Mouse (Mus musculus) stomach, embryonic 14.5 days (tissue): ENCODE measurements around the gene D630003M21Rik. TPM values are rescaled to one million over a fixed set of nuclear protein-coding genes. Genes with fewer than 3 reads are reported as not detected.

ENCODE experiments used
- ATAC-seq: fragments of 200-750 bp; cut with Nextera tagmentation; 2 replicates; pipeline ENCODE4 v1.8.0; 2017; ENCODE audit warnings: low read depth, moderate TSS enrichment; ENCODE audit not compliant: insufficient number of reproducible peaks, insufficient read depth, low FRiP score
- H3K27ac ChIP-seq: fragments of 300-500 bp; sonication (generic); 2 replicates; pipeline ENCODE4 v1.5.1; 2014; ENCODE audit warnings: mild to moderate bottlenecking, low read length, moderate library complexity, mixed read lengths
- H3K27me3 ChIP-seq: fragments of 300-500 bp; sonication (generic); 2 replicates; pipeline ENCODE4 v1.6.1; 2014; ENCODE audit warnings: low read length, control low read depth, mixed read lengths; ENCODE audit not compliant: control insufficient read depth, insufficient read depth
- H3K36me3 ChIP-seq: fragments of 300-500 bp; sonication (generic); 2 replicates; pipeline ENCODE4 v1.6.1; 2014; ENCODE audit warnings: mild to moderate bottlenecking, control low read depth, low read length, moderate library complexity, mixed read lengths; ENCODE audit not compliant: control insufficient read depth, insufficient read depth
- H3K4me1 ChIP-seq: fragments of 300-500 bp; sonication (generic); 2 replicates; pipeline ENCODE4 v1.6.1; 2014; ENCODE audit warnings: low read length, control low read depth, mixed read lengths; ENCODE audit not compliant: control insufficient read depth, insufficient read depth
- H3K4me2 ChIP-seq: fragments of 300-500 bp; sonication (generic); replicated peaks from 2 replicates; pipeline ENCODE4 v1.6.1; 2014; ENCODE audit warnings: low read depth, low read length, control low read depth
- H3K4me3 ChIP-seq: fragments of 300-500 bp; sonication (generic); 2 replicates; pipeline ENCODE4 v1.5.1; 2014; ENCODE audit warnings: low read depth, low read length, control low read depth
- H3K9ac ChIP-seq: fragments of 300-500 bp; sonication (generic); replicated peaks from 2 replicates; pipeline ENCODE4 v1.6.1; 2014; ENCODE audit warnings: low read depth, mild to moderate bottlenecking, control low read depth, low read length, moderate library complexity, mixed read lengths
- H3K9me3 ChIP-seq: fragments of 300-500 bp; sonication (generic); 2 replicates; pipeline ENCODE4 v1.6.1; 2016; ENCODE audit warnings: low read depth, low read length, control low read depth; ENCODE audit not compliant: control insufficient read depth
- WGBS: fragments of 180-500 bp; shearing (Covaris S2); extraction: QIAGEN DNeasy Blood & Tissue Kit; methylation state at CpG from one replicate; pipeline ENCODE4 v1.1.7; 2014; 5-methylcytosine and 5-hydroxymethylcytosine counted together
- polyA plus RNA-seq: library from polyadenylated mRNA; unstranded; fragments of >200 nt; fragmentation: Nextera tagmentation; extraction: Ambion mirVana; gene quantifications from 2 replicates; pipeline ENCODE4 v1.2.1, GENCODE M21; 2014

The D630003M21Rik gene
- polyA plus RNA-seq, 1 experiment from 2014 or later = 2.6 TPM

DNA sequence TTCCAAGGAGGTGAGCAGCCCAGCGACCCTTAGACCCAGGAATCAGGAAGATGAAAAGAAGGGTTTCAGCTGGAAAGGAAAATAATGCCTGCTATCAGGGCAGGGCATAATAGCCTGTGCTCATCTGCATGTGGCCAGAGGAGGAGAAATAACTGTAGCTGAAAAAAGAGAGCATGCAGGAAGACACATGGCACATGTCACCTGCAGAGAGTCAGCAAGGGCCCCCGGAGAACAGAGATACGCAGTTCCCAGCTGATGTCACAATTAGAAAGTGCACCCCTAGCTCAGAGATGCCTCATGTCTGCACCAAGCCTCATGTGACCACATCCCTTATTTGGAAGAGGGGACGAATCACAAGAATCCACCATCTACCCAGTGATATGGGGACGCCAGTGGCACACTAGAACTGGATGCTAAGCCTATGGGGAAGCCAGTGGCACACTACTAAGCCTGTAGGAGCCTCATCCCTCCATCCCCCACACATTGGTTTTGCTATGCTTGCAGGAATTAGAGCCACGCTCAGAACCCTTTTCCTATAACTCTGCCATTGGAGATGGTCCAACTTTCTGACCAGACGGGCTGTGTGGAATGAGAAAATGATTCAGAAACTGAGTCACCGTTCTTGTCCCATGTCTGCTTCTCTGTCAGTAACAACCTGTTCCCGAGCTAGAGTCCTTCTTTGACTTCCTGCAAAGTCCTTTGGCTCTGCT is 61.4 kb downstream of the D630003M21Rik start:
- H3K9ac ChIP-seq = no peak overlapping the region
- ATAC-seq = no peak
- H3K4me2 ChIP-seq = no peak overlapping the region
- H3K36me3 ChIP-seq = no peaks in the 10 kb centered on the region
- no peaks in the 10 kb centered on the region for H3K27me3 ChIP-seq
- 0 out of 2 replicates have a peak, but pooled peaks cover 10% of the 10 kb centered on the region for H3K4me1 ChIP-seq
- no peaks in the 10 kb centered on the region for H3K9me3 ChIP-seq
- 54% methylated on average over 9 of the region's 9 CpGs for WGBS
- no peak overlapping the region for H3K27ac ChIP-seq
- H3K4me3 ChIP-seq = no peak overlapping the region

DNA sequence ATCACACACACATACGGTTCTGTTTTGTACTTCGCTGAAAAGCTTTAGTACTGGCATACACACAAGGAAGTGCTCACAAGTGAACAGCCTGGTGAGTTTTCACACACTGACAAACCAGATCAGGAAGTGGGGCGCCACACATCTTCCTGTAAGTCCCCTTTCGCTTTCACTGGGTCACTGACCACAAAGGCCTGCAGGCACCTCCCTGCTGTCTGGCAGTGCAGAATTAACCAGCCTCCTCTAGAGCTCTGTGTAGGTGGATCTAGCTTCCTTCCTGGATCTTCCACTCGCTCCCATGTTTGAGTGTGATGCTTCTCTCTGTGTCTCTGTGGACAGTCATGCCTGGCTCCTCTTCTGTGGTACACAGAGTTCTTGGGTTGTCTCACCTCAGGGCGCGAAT is 62.4 kb downstream of the D630003M21Rik start:
- no peak overlapping the region for H3K9ac ChIP-seq
- H3K4me2 ChIP-seq = no peak overlapping the region
- H3K36me3 ChIP-seq = no peaks in the 10 kb centered on the region
- no peak for ATAC-seq
- H3K9me3 ChIP-seq = no peaks in the 10 kb centered on the region
- H3K4me3 ChIP-seq = no peak overlapping the region
- H3K27me3 ChIP-seq = no peaks in the 10 kb centered on the region
- H3K27ac ChIP-seq = no peak overlapping the region
- H3K4me1 ChIP-seq = 0 out of 2 replicates have a peak, but pooled peaks cover 12% of the 10 kb centered on the region
- 79% methylated on average over 7 of the region's 7 CpGs for WGBS

GRCm38 (mm10) chr2:158165776-158166175 is 63.2 kb downstream of the D630003M21Rik start:
- 83% methylated on average over 4 of the region's 4 CpGs for WGBS
- Histone ChIP-seq H3K4me1 (0 out of 2 replicates have a peak, but pooled peaks cover 14% of the 10 kb centered on the region), H3K4me2 (no peak overlapping the region), H3K36me3 (no peaks in the 10 kb centered on the region), H3K9me3 (no peaks in the 10 kb centered on the region), H3K9ac (no peak overlapping the region), H3K27ac (no peak overlapping the region), H3K4me3 (no peak overlapping the region), H3K27me3 (no peaks in the 10 kb centered on the region)
- ATAC-seq = no peak

DNA sequence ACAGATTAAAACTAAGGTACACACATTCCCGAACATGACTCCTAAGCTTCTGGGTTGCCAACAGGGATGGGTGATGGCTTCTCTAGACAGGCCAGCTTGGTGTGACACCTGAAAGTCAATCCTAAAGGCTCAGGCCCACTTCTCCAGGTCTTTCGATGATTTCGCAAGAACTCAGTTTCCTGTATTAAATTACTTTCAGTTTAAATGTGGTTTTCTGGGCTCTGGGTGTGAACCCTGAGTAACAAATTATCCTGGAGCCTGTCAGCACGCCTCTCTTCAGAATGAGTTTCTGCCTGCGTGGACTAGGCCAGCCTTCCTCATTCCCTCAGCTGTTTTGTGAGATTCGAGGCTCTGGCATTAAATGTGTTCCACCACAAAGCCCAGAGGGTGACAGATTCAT is 66.0 kb downstream of the D630003M21Rik start:
- no peaks in the 10 kb centered on the region for H3K9me3 ChIP-seq
- H3K4me3 ChIP-seq = no peak overlapping the region
- no peaks in the 10 kb centered on the region for H3K36me3 ChIP-seq
- no peak for ATAC-seq
- 59% methylated on average over 6 of the region's 6 CpGs for WGBS
- H3K4me1 ChIP-seq = 0 out of 2 replicates have a peak, but pooled peaks cover 21% of the 10 kb centered on the region
- H3K27ac ChIP-seq = no peak overlapping the region
- H3K4me2 ChIP-seq = no peak overlapping the region
- no peaks in the 10 kb centered on the region for H3K27me3 ChIP-seq
- no peak overlapping the region for H3K9ac ChIP-seq

DNA sequence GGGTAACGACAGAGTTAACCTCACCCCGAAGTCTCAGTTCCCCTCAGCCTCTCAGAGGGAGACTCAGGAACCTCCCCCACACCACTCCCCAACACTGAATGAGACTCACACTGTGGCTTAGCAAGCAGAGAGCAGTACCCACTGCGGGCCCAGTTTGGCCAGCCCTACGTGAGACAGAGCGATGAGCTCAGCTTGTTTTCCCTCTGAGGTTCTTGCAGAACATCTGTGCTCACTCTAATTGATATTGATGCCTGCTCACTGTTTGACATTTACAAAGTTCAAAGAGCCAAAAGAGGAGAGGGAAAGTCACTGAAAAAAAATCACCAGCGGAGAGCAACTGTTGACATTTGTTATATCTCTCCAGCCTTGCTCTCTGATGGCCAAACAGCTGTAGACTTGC is 67.3 kb downstream of the D630003M21Rik start:
- H3K36me3 ChIP-seq = no peaks in the 10 kb centered on the region
- no peak for ATAC-seq
- no peaks in the 10 kb centered on the region for H3K9me3 ChIP-seq
- 58% methylated on average over 6 of the region's 6 CpGs for WGBS
- H3K4me1 ChIP-seq = 0 out of 2 replicates have a peak, but pooled peaks cover 15% of the 10 kb centered on the region
- no peaks in the 10 kb centered on the region for H3K27me3 ChIP-seq
- H3K27ac ChIP-seq = peak overlapping the region; percentile 53; the same call in 1 of the 2 replicates
- H3K9ac ChIP-seq = no peak overlapping the region
- no peak overlapping the region for H3K4me3 ChIP-seq
- no peak overlapping the region for H3K4me2 ChIP-seq

DNA sequence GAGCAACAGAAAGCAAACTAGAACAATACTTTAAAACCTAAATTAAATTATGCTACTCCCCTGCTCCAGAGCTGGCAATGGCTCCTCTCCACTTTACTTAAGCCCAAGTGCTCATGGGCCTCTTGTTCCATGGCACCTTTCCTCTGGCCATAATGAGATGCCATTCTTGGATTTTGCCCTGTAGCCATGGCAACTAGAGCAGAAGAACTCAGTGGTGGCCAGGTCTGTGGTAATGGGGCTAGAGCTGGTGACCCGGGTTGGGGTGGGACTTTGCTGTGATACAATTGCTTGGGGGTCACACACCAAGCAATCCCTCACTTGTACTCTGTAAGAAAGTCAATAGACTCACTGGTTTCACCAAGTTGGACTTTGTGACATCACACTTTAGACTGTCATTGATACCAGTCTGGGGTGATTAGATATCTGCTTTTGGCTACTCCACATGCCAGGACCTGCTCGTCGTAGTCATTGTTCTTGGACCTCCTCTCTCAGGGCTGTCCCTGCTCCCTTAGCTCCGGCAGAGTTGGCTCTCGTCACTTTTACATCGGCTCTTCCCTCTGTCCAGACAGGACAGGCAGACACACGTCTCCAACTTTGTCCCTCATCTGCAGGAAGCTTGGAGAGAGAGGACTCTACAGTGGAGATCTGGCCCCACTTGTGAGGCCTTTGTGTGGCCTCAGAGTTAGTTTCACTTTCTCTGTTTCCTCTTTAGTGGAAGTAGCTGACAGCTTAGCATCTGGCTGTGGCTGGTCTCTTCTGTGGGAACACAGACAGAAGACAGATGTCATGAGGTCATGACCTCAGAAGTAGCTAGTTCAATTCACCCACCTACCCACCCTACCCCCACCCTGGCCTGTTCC is 69.4 kb downstream of the D630003M21Rik start:
- Histone ChIP-seq H3K9me3 (no peaks in the 10 kb centered on the region), H3K4me3 (no peak overlapping the region), H3K27ac (peak overlapping the region; percentile 17; the same call in 1 of the 2 replicates), H3K4me2 (no peak overlapping the region), H3K4me1 (0 out of 2 replicates have a peak, but pooled peaks cover 15% of the 10 kb centered on the region), H3K36me3 (no peaks in the 10 kb centered on the region), H3K27me3 (no peaks in the 10 kb centered on the region), H3K9ac (no peak overlapping the region)
- ATAC-seq = peak; percentile 35; the same call in 1 of the 2 replicates
- 36% methylated on average over 7 of the region's 7 CpGs for WGBS

DNA sequence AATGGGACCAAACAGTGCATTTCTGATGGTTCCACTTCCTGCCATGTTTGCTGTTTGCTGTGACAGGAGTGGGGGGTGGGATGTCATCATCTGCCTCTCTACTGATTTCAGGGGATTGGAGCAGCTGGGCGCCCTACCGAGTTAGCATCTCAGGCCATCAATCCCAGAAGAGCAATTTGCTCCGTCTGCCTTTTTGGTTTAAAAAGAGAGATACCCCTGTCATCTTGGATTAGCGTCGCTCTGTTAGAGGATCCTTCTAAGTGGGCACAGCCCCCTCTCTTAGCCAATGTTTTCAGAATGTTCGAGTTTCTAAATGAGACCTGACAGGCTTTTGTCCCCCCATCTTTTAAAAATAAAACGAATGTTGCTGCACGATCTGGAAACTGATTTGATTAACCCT is 71.4 kb downstream of the D630003M21Rik start:
- Histone ChIP-seq H3K27me3 (no peaks in the 10 kb centered on the region), H3K9me3 (no peaks in the 10 kb centered on the region), H3K36me3 (no peaks in the 10 kb centered on the region), H3K27ac (no peak overlapping the region), H3K4me2 (no peak overlapping the region), H3K4me1 (0 out of 2 replicates have a peak, but pooled peaks cover 11% of the 10 kb centered on the region), H3K9ac (no peak overlapping the region), H3K4me3 (no peak overlapping the region)
- ATAC-seq = no peak
- WGBS = 67% methylated on average over 8 of the region's 8 CpGs

DNA sequence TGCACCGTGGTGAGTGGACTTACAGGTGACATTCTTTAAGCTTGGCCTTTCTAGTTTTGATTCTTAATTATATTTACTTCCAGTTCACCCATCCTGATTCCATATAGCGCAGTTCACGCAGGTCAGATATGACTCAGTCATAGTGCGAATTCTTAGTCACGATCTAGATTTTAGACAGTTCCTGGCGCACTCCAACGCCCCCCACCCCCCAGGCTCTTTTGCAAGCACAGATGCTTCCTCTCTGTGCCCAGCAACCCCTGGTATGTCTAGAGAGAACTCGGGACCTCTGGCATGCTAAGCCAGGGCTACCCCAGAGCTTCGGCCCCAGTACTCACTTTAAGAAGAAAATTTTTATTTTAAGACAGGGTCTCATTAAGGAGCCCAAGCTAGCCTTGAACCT is 72.5 kb downstream of the D630003M21Rik start:
- 72% methylated on average over 9 of the region's 9 CpGs for WGBS
- H3K4me2 ChIP-seq = no peak overlapping the region
- no peaks in the 10 kb centered on the region for H3K27me3 ChIP-seq
- 0 out of 2 replicates have a peak, but pooled peaks cover 11% of the 10 kb centered on the region for H3K4me1 ChIP-seq
- no peak overlapping the region for H3K9ac ChIP-seq
- no peaks in the 10 kb centered on the region for H3K9me3 ChIP-seq
- H3K27ac ChIP-seq = no peak overlapping the region
- no peaks in the 10 kb centered on the region for H3K36me3 ChIP-seq
- H3K4me3 ChIP-seq = no peak overlapping the region
- no peak for ATAC-seq
